Mouse (Mus musculus) A20 (cell line): ENCODE results near the gene Cuta.
A peak's percentile ranks its signal among the peaks of the same experiment; 100 is the strongest.

Experiments
- DNase-seq: peaks from one replicate; pipeline ENCODE4 v3.0.0-alpha.2; 2011; ENCODE audit warnings: low read depth, low spot score

Cuta gene

GRCm38 (mm10) chr17:26956309-26956708, 16.9 kb upstream of the Cuta start:
- DNase-seq = peak; percentile 79

GRCm38 (mm10) chr17:26953726-26954125, 14.4 kb upstream of the Cuta start:
- no peak for DNase-seq

GRCm38 (mm10) chr17:26953201-26953600, 13.8 kb upstream of the Cuta start:
- DNase-seq = no peak

GRCm38 (mm10) chr17:26951952-26952877, 12.8 kb upstream of the Cuta start:
- no peak for DNase-seq

GRCm38 (mm10) chr17:26951406-26951805, 12.0 kb upstream of the Cuta start:
- DNase-seq = peak; percentile 76

GRCm38 (mm10) chr17:26950560-26951288, 11.4 kb upstream of the Cuta start:
- no peak for DNase-seq

GRCm38 (mm10) chr17:26949866-26950265, 10.5 kb upstream of the Cuta start:
- no peak for DNase-seq

- peak; percentile 60 for DNase-seq
Measured at GRCm38 (mm10) chr17:26949051-26949577, 9.7 kb upstream of the Cuta start.

- peak; percentile 45 for DNase-seq
Measured at GRCm38 (mm10) chr17:26948316-26949050, 9.1 kb upstream of the Cuta start.

GRCm38 (mm10) chr17:26947231-26948100, 8.1 kb upstream of the Cuta start:
- no peak for DNase-seq

- DNase-seq = no peak
Measured at GRCm38 (mm10) chr17:26946567-26946966, 7.2 kb upstream of the Cuta start.

GRCm38 (mm10) chr17:26945824-26946495, 6.6 kb upstream of the Cuta start:
- DNase-seq = no peak

- no peak for DNase-seq
Measured at GRCm38 (mm10) chr17:26941841-26942570, 2.6 kb upstream of the Cuta start.

GRCm38 (mm10) chr17:26941031-26941789, 1.8 kb upstream of the Cuta start, which contains the start of gene Syngap1:
TSS of gene Syngap1 (plus strand) at chr17:26941253.
- DNase-seq = no peak

GRCm38 (mm10) chr17:26939973-26940300, 568 bp upstream of the Cuta start:
- DNase-seq = no peak

GRCm38 (mm10) chr17:26938731-26939130, 638 bp downstream of the Cuta start:
- no peak for DNase-seq

- peak; percentile 76 for DNase-seq
Measured at GRCm38 (mm10) chr17:26937883-26938695, 1.3 kb downstream of the Cuta start.
